Mouse (Mus musculus): ENCODE measurements around the gene Ctnna2. TPM values are rescaled to one million over a fixed set of nuclear protein-coding genes. Genes with fewer than 3 reads are reported as not detected.

Ctnna2 gene
- total and polyA plus RNA-seq, 2 experiments from 2014 or later: 95.0 to 150 TPM

- 68% methylated on average over 1 of the region's 1 CpGs for WGBS
These were observed 1082.3 kb downstream of the Ctnna2 start for GRCm38 (mm10) chr6:76897156-76897555.

More at GRCm38 (mm10) chr6:76897156-76897555, 1082.3 kb downstream of the Ctnna2 start:
- Histone ChIP-seq H3K9ac (replicated peaks; ENCODE audit: low read length) (no peak overlapping the region), H3K27ac (no peak overlapping the region), H3K36me3 (ENCODE audit: insufficient read depth, low read length) (no peaks in the 10 kb centered on the region), H3K4me2 (ENCODE audit: low read depth, low read length) (no peak overlapping the region), H3K4me1 (ENCODE audit: insufficient read depth, low read length) (no peaks in the 10 kb centered on the region), H3K27me3 (ENCODE audit: insufficient read depth, low read length) (no peaks in the 10 kb centered on the region), H3K9me3 (ENCODE audit: low read length) (no peaks in the 10 kb centered on the region), H3K4me3 (ENCODE audit: low read length) (no peak overlapping the region)
- ATAC-seq: no peak
- no peak for DNase-seq (ENCODE audit: low spot score)
- no peak for TF ChIP-seq CTCF (IDR thresholded peaks at IDR 0.05; ENCODE audit: low read depth)

All from hindbrain, postnatal 0 days (tissue).